Mouse (Mus musculus) left cerebral cortex, adult 11 months (tissue): ENCODE results near the gene Sash1.

ENCODE experiments used
- DNase-seq: peaks from one replicate; pipeline ENCODE4 v3.0.0; 2022; ENCODE audit warnings: low spot score

The Sash1 gene

DNA sequence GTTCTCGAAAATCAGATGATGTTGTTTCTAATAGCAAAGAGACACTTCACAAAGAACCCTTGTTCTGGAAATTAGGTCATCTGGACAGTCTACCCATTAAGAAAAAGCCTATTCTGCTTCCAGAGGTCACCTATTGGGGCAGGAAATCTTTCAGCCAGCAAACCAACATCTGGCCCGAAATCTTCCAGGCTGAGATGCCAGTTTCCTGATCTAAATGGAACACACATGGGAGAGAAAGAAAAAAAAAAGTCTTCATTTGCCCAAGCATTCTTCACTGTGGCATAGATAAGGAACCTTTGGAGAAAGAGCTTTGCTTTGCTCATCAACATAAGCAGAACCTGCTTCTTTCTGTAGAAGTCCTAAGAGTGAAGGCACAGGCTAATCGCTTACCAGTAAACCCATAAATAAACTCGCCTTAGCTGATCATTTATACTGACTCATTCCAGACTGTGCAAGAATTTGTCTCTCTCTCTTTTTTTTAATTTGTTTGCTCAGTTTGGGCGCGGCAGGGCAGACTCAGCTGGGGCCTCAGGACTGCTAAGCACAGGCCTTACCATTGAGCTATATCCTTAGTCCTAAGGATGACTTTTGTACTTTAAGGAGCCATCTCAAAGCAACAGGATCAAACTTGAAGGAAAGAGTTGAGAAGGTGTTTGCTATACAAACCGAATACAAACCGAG, 13.1 kb upstream of the Sash1 start:
- DNase-seq, result no peak

DNA sequence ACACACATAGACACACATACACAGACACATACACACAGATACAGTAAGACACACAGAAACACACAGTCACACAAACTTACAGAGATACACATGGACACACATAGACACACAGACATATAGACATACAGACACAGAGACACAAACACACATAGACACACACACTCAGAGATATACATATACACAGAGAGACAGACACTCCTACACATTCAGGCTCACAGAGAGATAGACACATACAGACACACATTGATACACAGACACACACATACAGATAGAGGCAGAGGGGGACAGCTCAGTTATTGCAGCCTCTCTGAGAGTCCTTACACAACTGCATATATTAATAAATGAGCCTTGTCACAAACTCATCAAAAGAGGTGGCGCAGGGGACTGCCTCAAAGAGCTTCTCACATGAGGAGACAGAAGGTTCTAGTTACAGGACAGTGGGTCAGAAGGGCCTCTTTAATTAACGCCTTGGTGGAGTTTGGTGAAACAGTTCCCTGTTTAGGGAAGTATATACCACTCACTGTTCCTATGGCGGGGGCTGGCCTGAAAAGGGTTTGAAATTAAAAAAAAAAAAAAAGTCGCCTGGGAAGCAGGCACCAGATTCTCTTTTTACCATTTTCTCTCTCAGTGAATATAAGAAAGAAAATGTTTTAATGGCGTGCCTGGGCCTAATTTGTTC, 12.4 kb upstream of the Sash1 start:
- no peak for DNase-seq

DNA sequence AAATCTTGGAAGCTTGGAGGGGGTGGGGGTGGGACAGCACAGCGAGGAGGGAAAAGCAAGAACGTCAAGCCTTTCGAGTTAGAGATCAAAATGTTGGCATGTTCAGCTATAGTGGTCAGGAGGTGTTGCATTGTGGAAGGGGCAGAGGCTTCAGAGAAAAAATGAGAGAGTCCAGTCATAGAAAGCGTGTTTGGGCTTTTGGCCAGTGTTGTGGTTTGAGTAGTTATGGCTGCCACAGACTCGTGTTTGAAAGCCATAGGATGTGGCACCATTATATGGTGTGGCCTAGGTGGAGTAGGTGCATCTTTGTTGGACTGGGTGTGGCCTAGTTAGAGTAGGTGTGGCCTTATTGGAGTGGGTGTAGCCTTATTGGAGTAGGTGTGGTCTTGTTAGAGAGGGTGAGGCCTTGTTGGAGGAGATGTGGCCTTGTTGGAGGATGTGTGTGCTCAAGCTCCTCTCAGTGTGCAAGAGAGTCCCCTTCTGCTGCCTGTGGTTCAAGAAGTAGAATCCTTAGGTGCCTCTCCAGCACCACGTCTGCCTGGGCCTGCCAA, 9.2 kb upstream of the Sash1 start:
- no peak for DNase-seq

GRCm38 (mm10) chr10:8890511-8890910, 4.6 kb upstream of the Sash1 start:
- DNase-seq, result no peak

GRCm38 (mm10) chr10:8889341-8889740, 3.5 kb upstream of the Sash1 start:
- no peak for DNase-seq

- DNase-seq, result no peak
Observed at GRCm38 (mm10) chr10:8886528-8886854, 621 bp upstream of the Sash1 start.

GRCm38 (mm10) chr10:8885201-8885600, 669 bp downstream of the Sash1 start:
- DNase-seq, result no peak

GRCm38 (mm10) chr10:8884565-8884964, 1.3 kb downstream of the Sash1 start:
- DNase-seq, result no peak

DNA sequence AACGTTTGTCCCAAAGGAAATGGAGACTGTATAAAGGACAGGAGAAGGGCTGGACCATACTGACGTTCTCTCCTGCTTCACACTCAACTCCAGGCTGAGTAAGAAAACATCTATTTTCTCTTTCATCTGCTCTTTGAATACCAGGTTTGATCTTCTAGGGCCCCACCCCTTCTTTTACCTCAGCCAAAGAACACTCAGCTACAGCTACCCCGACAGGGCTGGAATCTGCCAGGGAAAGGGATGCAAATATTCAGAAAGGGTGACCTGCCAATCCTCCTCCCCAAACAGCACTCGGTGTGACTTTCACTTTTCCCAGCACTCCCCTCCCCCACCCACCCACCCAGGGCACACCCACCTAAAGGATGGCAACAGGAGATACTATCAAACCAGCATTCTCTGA, 2.2 kb downstream of the Sash1 start:
- no peak for DNase-seq

DNA sequence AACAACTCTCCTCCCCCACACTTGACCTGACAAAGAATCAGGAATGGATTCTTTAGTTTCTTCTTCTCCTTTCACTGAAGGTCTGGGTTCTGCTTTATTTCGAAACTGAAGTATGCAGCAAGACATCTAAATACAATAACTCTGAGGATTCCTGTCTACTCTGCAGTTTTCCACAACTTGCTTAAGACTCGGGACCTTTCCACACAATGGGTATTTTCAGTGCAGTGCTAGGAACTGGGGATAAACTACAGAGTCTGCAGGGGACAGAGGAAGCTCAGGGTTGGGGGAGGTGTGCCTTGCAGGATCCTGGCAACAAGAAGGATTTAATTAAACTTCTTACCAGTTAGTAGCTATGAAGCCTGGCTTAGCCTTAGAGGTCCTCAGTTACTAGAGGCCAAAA, 4.1 kb downstream of the Sash1 start:
- DNase-seq, result no peak

- DNase-seq, result no peak
Observed at GRCm38 (mm10) chr10:8880950-8881675, 4.8 kb downstream of the Sash1 start.

- no peak for DNase-seq
Observed at GRCm38 (mm10) chr10:8878824-8879223, 7.0 kb downstream of the Sash1 start.

DNA sequence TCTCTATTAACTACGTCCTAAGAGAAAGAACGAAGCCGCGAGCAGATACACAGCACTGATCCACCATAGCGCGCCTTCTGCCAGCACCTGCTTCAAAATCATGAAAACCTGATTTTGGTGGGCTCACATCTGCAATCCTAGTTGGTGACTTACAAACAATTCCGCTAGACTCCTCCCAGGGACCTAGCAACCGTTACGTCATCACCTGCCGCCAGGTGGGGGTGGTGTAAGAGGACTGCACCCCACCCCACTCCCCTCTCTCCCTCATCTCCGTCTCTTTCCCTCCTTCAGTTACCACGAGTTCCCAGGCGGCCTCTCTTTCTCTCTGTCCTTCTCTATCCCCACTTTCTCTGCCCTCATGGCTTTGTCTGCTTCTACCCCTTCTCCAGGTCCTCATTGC, 7.5 kb downstream of the Sash1 start:
- DNase-seq, result no peak

GRCm38 (mm10) chr10:8873631-8874370, 12.1 kb downstream of the Sash1 start:
- no peak for DNase-seq

- DNase-seq, result no peak
Observed at GRCm38 (mm10) chr10:8872788-8873187, 13.1 kb downstream of the Sash1 start.

DNA sequence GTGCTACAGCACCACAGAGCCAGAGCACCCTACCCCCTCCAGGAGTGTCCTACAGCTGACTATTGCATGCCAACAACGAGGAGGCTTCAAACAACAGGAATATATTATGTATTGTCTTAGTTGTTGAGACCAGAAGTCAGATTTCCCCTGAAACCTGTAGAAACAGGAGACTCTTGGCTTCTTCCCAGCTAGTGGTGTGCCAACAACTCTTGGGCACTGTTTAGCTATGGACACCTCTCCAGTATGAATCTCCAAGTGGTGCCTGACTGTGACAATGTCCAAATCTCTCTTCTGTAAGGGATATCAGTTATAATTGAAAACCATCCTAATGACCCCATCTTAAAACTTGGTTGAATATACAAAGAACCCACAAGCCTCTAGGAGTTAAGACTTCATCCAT, 13.9 kb downstream of the Sash1 start:
- DNase-seq, result no peak

GRCm38 (mm10) chr10:8870368-8870767, 15.5 kb downstream of the Sash1 start:
- DNase-seq, result no peak

DNA sequence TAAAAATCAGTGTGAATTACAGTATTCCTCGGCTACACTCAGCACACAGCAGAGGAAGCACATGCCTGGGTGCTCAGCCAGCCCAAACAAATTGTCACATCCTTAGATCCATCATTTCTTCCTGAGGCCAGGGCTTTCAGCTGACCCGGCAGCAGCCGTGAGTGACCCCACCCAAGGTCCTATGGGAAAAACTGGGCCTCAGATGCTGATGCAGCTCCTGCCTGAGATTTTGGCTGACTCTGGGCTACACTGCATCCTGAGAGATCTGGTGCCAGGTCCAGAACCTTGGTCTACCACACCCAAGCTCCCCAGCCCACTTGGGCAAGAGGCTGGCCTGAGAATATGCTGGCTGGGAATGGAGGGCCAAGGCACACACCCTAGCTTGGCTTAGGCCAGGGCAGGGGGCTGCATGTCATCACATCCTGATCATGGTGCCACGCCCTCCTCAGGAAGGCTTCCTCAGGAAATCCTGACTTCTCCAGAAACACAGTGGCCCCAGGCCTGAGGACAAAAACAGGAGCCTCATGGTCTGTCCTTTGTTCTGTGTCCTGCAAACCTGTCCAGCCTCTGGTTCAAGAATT, 19.7 kb downstream of the Sash1 start:
- no peak for DNase-seq

- DNase-seq, result no peak
Observed at GRCm38 (mm10) chr10:8860655-8861054, 25.2 kb downstream of the Sash1 start.

GRCm38 (mm10) chr10:8858718-8859117, 27.2 kb downstream of the Sash1 start:
- no peak for DNase-seq

- DNase-seq, result no peak
Observed at GRCm38 (mm10) chr10:8856942-8857341, 28.9 kb downstream of the Sash1 start.

DNA sequence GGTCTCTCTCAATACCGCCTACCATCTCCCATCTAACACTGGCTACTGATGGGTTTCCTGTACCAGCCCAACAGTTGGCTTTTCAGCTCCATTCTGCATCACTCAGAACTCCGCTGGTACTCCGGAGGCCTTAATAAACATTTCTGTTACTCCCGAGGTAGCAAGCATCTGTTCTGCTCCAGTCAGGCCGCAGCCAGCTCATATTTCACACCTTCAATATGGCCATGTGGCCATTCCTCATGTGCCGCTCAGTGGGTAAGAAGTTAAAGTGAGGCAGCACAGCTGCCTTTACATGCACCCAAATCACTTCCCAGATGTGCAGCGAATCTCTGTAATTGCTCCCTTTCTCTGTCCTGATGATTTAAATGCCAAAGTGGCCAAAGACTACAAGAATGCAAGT, 32.5 kb downstream of the Sash1 start:
- no peak for DNase-seq
